Mouse (Mus musculus): ENCODE measurements at regions not wholly inside any gene's neighbourhood (a gene's known extent, or its start where the extent isn't known, plus 50 kb on each side); places are given as distances from the start of the nearest gene placed in this dataset.
A peak's percentile ranks its signal among the peaks of the same experiment; 100 is the strongest.

- TF ChIP-seq CTCF (IDR thresholded peaks at IDR 0.05; ENCODE audit: low read depth): peak; percentile 89
- TF ChIP-seq EP300 (IDR thresholded peaks at IDR 0.05; ENCODE audit: low read depth): no peak
Observed at GRCm38 (mm10) chr11:85972385-85972784, 86.2 kb downstream of the Tbx4 start.
